Mouse (Mus musculus): Measurements from ENCODE around the gene Klhl31. TPM values are rescaled to one million over a fixed set of nuclear protein-coding genes. Genes with fewer than 3 reads are reported as not detected.
A peak's percentile ranks its signal among the peaks of the same experiment; 100 is the strongest.

The Klhl31 gene
- polyA plus RNA-seq, 1 experiment from 2014 or later: 4.3 TPM

GRCm38 (mm10) chr9:77628676-77629075, 7.6 kb upstream of the Klhl31 start:
- no peak for ATAC-seq (ENCODE audit: insufficient number of reproducible peaks, insufficient read depth, low FRiP score, low TSS enrichment)
- H3K4me2 ChIP-seq (replicated peaks): no peak overlapping the region

GRCm38 (mm10) chr9:77629708-77630107, 6.6 kb upstream of the Klhl31 start:
- ATAC-seq (ENCODE audit: insufficient number of reproducible peaks, insufficient read depth, low FRiP score, low TSS enrichment): no peak
- H3K9me3 ChIP-seq: no peaks in the 10 kb centered on the region
- H3K27me3 ChIP-seq: no peaks in the 10 kb centered on the region
- no peak overlapping the region for H3K27ac ChIP-seq
- no peak overlapping the region for H3K9ac ChIP-seq
- H3K4me2 ChIP-seq (replicated peaks): no peak overlapping the region
- H3K4me3 ChIP-seq: no peak overlapping the region
- no peaks in the 10 kb centered on the region for H3K36me3 ChIP-seq
- 63% methylated on average over 5 of the region's 5 CpGs for WGBS
- H3K4me1 ChIP-seq: no peaks in the 10 kb centered on the region

More at GRCm38 (mm10) chr9:77628676-77629075, 7.6 kb upstream of the Klhl31 start:
- Histone ChIP-seq H3K4me3 (no peak overlapping the region), H3K36me3 (no peaks in the 10 kb centered on the region), H3K9me3 (no peaks in the 10 kb centered on the region), H3K9ac (no peak overlapping the region), H3K4me1 (no peaks in the 10 kb centered on the region), H3K27ac (no peak overlapping the region), H3K27me3 (no peaks in the 10 kb centered on the region)
- WGBS: 86% methylated on average over 10 of the region's 10 CpGs

- Histone ChIP-seq H3K36me3 (no peaks in the 10 kb centered on the region), H3K4me2 (replicated peaks) (no peak overlapping the region), H3K9me3 (no peaks in the 10 kb centered on the region), H3K9ac (no peak overlapping the region), H3K4me3 (no peak overlapping the region), H3K27me3 (no peaks in the 10 kb centered on the region), H3K27ac (no peak overlapping the region), H3K4me1 (no peaks in the 10 kb centered on the region)
- ATAC-seq (ENCODE audit: insufficient number of reproducible peaks, insufficient read depth, low FRiP score, low TSS enrichment): no peak
- 85% methylated on average over 7 of the region's 7 CpGs for WGBS
These were observed 5.5 kb upstream of the Klhl31 start for GRCm38 (mm10) chr9:77630764-77631163.

- no peak for ATAC-seq (ENCODE audit: insufficient number of reproducible peaks, insufficient read depth, low FRiP score, low TSS enrichment)
- H3K4me3 ChIP-seq: no peak overlapping the region
- WGBS: 83% methylated on average over 3 of the region's 3 CpGs
- H3K9me3 ChIP-seq: no peaks in the 10 kb centered on the region
- no peak overlapping the region for H3K4me2 ChIP-seq (replicated peaks)
- H3K9ac ChIP-seq: no peak overlapping the region
- H3K4me1 ChIP-seq: no peaks in the 10 kb centered on the region
- H3K36me3 ChIP-seq: no peaks in the 10 kb centered on the region
- H3K27me3 ChIP-seq: no peaks in the 10 kb centered on the region
- H3K27ac ChIP-seq: no peak overlapping the region
These were observed 3.9 kb upstream of the Klhl31 start for GRCm38 (mm10) chr9:77632432-77632831.

- H3K9ac ChIP-seq: no peak overlapping the region
- 86% methylated on average over 5 of the region's 5 CpGs for WGBS
These were observed 297 bp upstream of the Klhl31 start for GRCm38 (mm10) chr9:77636003-77636402.

GRCm38 (mm10) chr9:77637357-77637756, 1.1 kb downstream of the Klhl31 start:
- no peaks in the 10 kb centered on the region for H3K4me1 ChIP-seq
- H3K4me2 ChIP-seq (replicated peaks): no peak overlapping the region
- H3K4me3 ChIP-seq: no peak overlapping the region
- 77% methylated on average over 10 of the region's 10 CpGs for WGBS
- no peaks in the 10 kb centered on the region for H3K36me3 ChIP-seq
- H3K9ac ChIP-seq: no peak overlapping the region
- H3K27ac ChIP-seq: no peak overlapping the region
- H3K27me3 ChIP-seq: no peaks in the 10 kb centered on the region
- peak; percentile 62; the same call in 1 of the 2 replicates for ATAC-seq (ENCODE audit: insufficient number of reproducible peaks, insufficient read depth, low FRiP score, low TSS enrichment)
- no peaks in the 10 kb centered on the region for H3K9me3 ChIP-seq

More at GRCm38 (mm10) chr9:77636003-77636402, 297 bp upstream of the Klhl31 start:
- no peak overlapping the region for H3K4me3 ChIP-seq
- H3K4me2 ChIP-seq (replicated peaks): no peak overlapping the region
- H3K36me3 ChIP-seq: no peaks in the 10 kb centered on the region
- H3K27me3 ChIP-seq: no peaks in the 10 kb centered on the region
- ATAC-seq (ENCODE audit: insufficient number of reproducible peaks, insufficient read depth, low FRiP score, low TSS enrichment): no peak
- H3K27ac ChIP-seq: no peak overlapping the region
- H3K9me3 ChIP-seq: no peaks in the 10 kb centered on the region
- no peaks in the 10 kb centered on the region for H3K4me1 ChIP-seq

- 69% methylated on average over 2 of the region's 2 CpGs for WGBS
- Histone ChIP-seq H3K9me3 (no peaks in the 10 kb centered on the region), H3K4me3 (no peak overlapping the region), H3K27me3 (no peaks in the 10 kb centered on the region), H3K4me1 (no peaks in the 10 kb centered on the region), H3K4me2 (replicated peaks) (no peak overlapping the region), H3K9ac (no peak overlapping the region), H3K36me3 (no peaks in the 10 kb centered on the region), H3K27ac (no peak overlapping the region)
- no peak for ATAC-seq (ENCODE audit: insufficient number of reproducible peaks, insufficient read depth, low FRiP score, low TSS enrichment)
These were observed 8.9 kb downstream of the Klhl31 start for GRCm38 (mm10) chr9:77645176-77645575.

GRCm38 (mm10) chr9:77651847-77652246, 15.5 kb downstream of the Klhl31 start:
- peaks cover 11% of the 10 kb centered on the region for H3K27me3 ChIP-seq
- H3K9me3 ChIP-seq: no peaks in the 10 kb centered on the region
- 66% methylated on average over 7 of the region's 7 CpGs for WGBS
- H3K4me3 ChIP-seq: no peak overlapping the region
- ATAC-seq (ENCODE audit: insufficient number of reproducible peaks, insufficient read depth, low FRiP score, low TSS enrichment): no peak
- no peaks in the 10 kb centered on the region for H3K36me3 ChIP-seq
- no peak overlapping the region for H3K9ac ChIP-seq
- H3K4me2 ChIP-seq (replicated peaks): no peak overlapping the region
- no peaks in the 10 kb centered on the region for H3K4me1 ChIP-seq
- H3K27ac ChIP-seq: no peak overlapping the region

GRCm38 (mm10) chr9:77653907-77654306, 17.6 kb downstream of the Klhl31 start:
- Histone ChIP-seq H3K4me2 (replicated peaks) (no peak overlapping the region), H3K9ac (no peak overlapping the region), H3K4me3 (no peak overlapping the region), H3K9me3 (no peaks in the 10 kb centered on the region), H3K4me1 (no peaks in the 10 kb centered on the region), H3K27me3 (peaks cover 11% of the 10 kb centered on the region), H3K27ac (no peak overlapping the region), H3K36me3 (no peaks in the 10 kb centered on the region)
- ATAC-seq (ENCODE audit: insufficient number of reproducible peaks, insufficient read depth, low FRiP score, low TSS enrichment): no peak
- WGBS: 89% methylated on average over 3 of the region's 3 CpGs

GRCm38 (mm10) chr9:77655181-77655934, 19.1 kb downstream of the Klhl31 start:
- H3K4me3 ChIP-seq: peak overlapping the region; percentile 64
- H3K4me1 ChIP-seq: no peaks in the 10 kb centered on the region
- peak overlapping the region; percentile 100 for H3K4me2 ChIP-seq (replicated peaks)
- no peak overlapping the region for H3K27ac ChIP-seq
- peak overlapping the region; percentile 61 for H3K9ac ChIP-seq
- H3K27me3 ChIP-seq: peaks cover 11% of the 10 kb centered on the region
- WGBS: under 1% methylated on average over 85 of the region's 85 CpGs
- H3K36me3 ChIP-seq: no peaks in the 10 kb centered on the region
- H3K9me3 ChIP-seq: no peaks in the 10 kb centered on the region
- ATAC-seq (ENCODE audit: insufficient number of reproducible peaks, insufficient read depth, low FRiP score, low TSS enrichment): peak; percentile 80

- H3K4me1 ChIP-seq: no peaks in the 10 kb centered on the region
- under 1% methylated on average over 7 of the region's 7 CpGs for WGBS
- H3K9me3 ChIP-seq: no peaks in the 10 kb centered on the region
- peak overlapping the region; percentile 61; the same call in 1 of the 2 replicates for H3K9ac ChIP-seq
- no peak overlapping the region for H3K27ac ChIP-seq
- peak overlapping the region; percentile 64 for H3K4me3 ChIP-seq
- ATAC-seq (ENCODE audit: insufficient number of reproducible peaks, insufficient read depth, low FRiP score, low TSS enrichment): no peak
- H3K27me3 ChIP-seq: peaks cover 11% of the 10 kb centered on the region
- H3K4me2 ChIP-seq (replicated peaks): peak overlapping the region; percentile 100
- no peaks in the 10 kb centered on the region for H3K36me3 ChIP-seq
These were observed 19.6 kb downstream of the Klhl31 start for GRCm38 (mm10) chr9:77655935-77656288.

GRCm38 (mm10) chr9:77662917-77663316, 26.6 kb downstream of the Klhl31 start:
- Histone ChIP-seq H3K4me1 (no peaks in the 10 kb centered on the region), H3K27me3 (no peaks in the 10 kb centered on the region), H3K9ac (no peak overlapping the region), H3K9me3 (no peaks in the 10 kb centered on the region), H3K4me3 (no peak overlapping the region), H3K36me3 (no peaks in the 10 kb centered on the region), H3K27ac (no peak overlapping the region), H3K4me2 (replicated peaks) (no peak overlapping the region)
- no peak for ATAC-seq (ENCODE audit: insufficient number of reproducible peaks, insufficient read depth, low FRiP score, low TSS enrichment)
- 78% methylated on average over 3 of the region's 3 CpGs for WGBS

Data from embryonic facial prominence, embryonic 12.5 days (tissue).